Mouse (Mus musculus) small intestine, adult 2 months (tissue): ENCODE results near the gene Tmem169. TPM values are rescaled to one million over a fixed set of nuclear protein-coding genes. Genes with fewer than 3 reads are reported as not detected.
"Not testable (repeated sequence)": the region's sequence is repeated elsewhere in the genome, so short reads cannot be mapped to it uniquely, and the experiment has no call there.

ENCODE experiments used
- H3K27ac ChIP-seq: fragments of 200-500 bp; 2 replicates; pipeline ENCODE4 v1.5.1; 2012; ENCODE audit warnings: low read depth, low read length, control low read depth, inconsistent platforms; ENCODE audit not compliant: insufficient read depth
- H3K27me3 ChIP-seq: fragments of 200-500 bp; 2 replicates; pipeline ENCODE4 v1.6.1; 2012; ENCODE audit warnings: mild to moderate bottlenecking, moderate library complexity, low read length, inconsistent platforms; ENCODE audit not compliant: control insufficient read depth, insufficient read depth
- H3K36me3 ChIP-seq: fragments of 200-500 bp; 2 replicates; pipeline ENCODE4 v1.6.1; 2012; ENCODE audit warnings: mild to moderate bottlenecking, low read length, control low read depth, inconsistent platforms; ENCODE audit not compliant: control insufficient read depth, insufficient read depth
- H3K4me1 ChIP-seq: fragments of 200-500 bp; 2 replicates; pipeline ENCODE4 v1.6.1; 2012; ENCODE audit warnings: low read length, inconsistent platforms, mixed read lengths; ENCODE audit not compliant: control insufficient read depth, insufficient read depth, insufficient read length
- H3K4me3 ChIP-seq: fragments of 200-500 bp; 2 replicates; pipeline ENCODE4 v1.5.1; 2012; ENCODE audit warnings: low read depth, mild to moderate bottlenecking, control low read depth, inconsistent platforms, low read length, moderate library complexity
- CTCF ChIP-seq: fragments of 200-500 bp; IDR thresholded peaks from 2 replicates; pipeline ENCODE4 v1.5.1; 2012; ENCODE audit warnings: low read depth, mild to moderate bottlenecking, control low read depth, inconsistent platforms, low read length, moderate library complexity, mixed read lengths; ENCODE audit not compliant: insufficient replicate concordance, insufficient read length; ENCODE audit errors: extremely low read depth
- POLR2A ChIP-seq: fragments of 200-500 bp; IDR thresholded peaks from 2 replicates; pipeline ENCODE4 v1.6.1; 2012; ENCODE audit warnings: low read depth, mild to moderate bottlenecking, control low read depth, inconsistent platforms, low read length, moderate library complexity
- WGBS: fragments of 180-500 bp; shearing (Covaris S2); methylation state at CpG from one replicate; pipeline ENCODE4 v1.1.7; 2018; 5-methylcytosine and 5-hydroxymethylcytosine counted together
- polyA plus RNA-seq: library from polyadenylated mRNA; depleted of rRNA; stranded (reverse); fragments of >200 nt; gene quantifications from 2 replicates; pipeline ENCODE4 v1.2.3, GENCODE M21; 2012; rRNA removed

The Tmem169 gene
- polyA plus RNA-seq: 0.04 TPM in 1 of 2 replicates, not detected in the other

GRCm38 (mm10) chr1:72283992-72284485 is at the start of gene Tmem169, which contains the start of gene Pecr:
TSS of gene Tmem169 (plus strand) at chr1:72284369.
TSS of gene Pecr (minus strand) at chr1:72284314.
- TF ChIP-seq CTCF: no peak
- peak; percentile 35; the same call in 1 of the 2 replicates for TF ChIP-seq POLR2A
- Histone ChIP-seq H3K27me3 (no peaks in the 10 kb centered on the region), H3K27ac (peak within 1 kb of the TSS; percentile 50; the same call in 1 of the 2 replicates), H3K4me3 (peak within 1 kb of the TSS; percentile 90), H3K36me3 (no peaks in the 10 kb centered on the region), H3K4me1 (peaks cover 4% of the 10 kb centered on the region)
- 1% methylated on average over 30 of the region's 30 CpGs for WGBS

- H3K36me3 ChIP-seq, H3K4me1 ChIP-seq, H3K27me3 ChIP-seq: not testable (repeated sequence)
- Histone ChIP-seq H3K4me3 (peak overlapping the region; percentile 69), H3K27ac (peak overlapping the region; percentile 60)
- WGBS: under 1% methylated on average over 37 of the region's 50 CpGs
Measured at GRCm38 (mm10) chr1:72236363-72237006, 47.7 kb upstream of the Tmem169 start.

- Histone ChIP-seq H3K4me1 (no peaks in the 10 kb centered on the region), H3K4me3 (no peak overlapping the region), H3K36me3 (no peaks in the 10 kb centered on the region), H3K27ac (no peak overlapping the region), H3K27me3 (no peaks in the 10 kb centered on the region)
- TF ChIP-seq CTCF (no peak), POLR2A (no peak)
- 4% methylated on average over 13 of the region's 13 CpGs for WGBS
Measured at GRCm38 (mm10) chr1:72237007-72237775, 47.0 kb upstream of the Tmem169 start.

- H3K36me3 ChIP-seq: no peaks in the 10 kb centered on the region
- no peaks in the 10 kb centered on the region for H3K27me3 ChIP-seq
- 72% methylated on average over 10 of the region's 10 CpGs for WGBS
- H3K4me3 ChIP-seq: no peak overlapping the region
- H3K27ac ChIP-seq: no peak overlapping the region
- TF ChIP-seq CTCF (no peak), POLR2A (no peak)
- no peaks in the 10 kb centered on the region for H3K4me1 ChIP-seq
Measured at GRCm38 (mm10) chr1:72238016-72238580, 46.1 kb upstream of the Tmem169 start.

- 81% methylated on average over 3 of the region's 3 CpGs for WGBS
- H3K4me1 ChIP-seq, H3K27me3 ChIP-seq, H3K36me3 ChIP-seq, H3K27ac ChIP-seq, H3K4me3 ChIP-seq: not testable (repeated sequence)
Measured at GRCm38 (mm10) chr1:72239113-72239512, 45.1 kb upstream of the Tmem169 start.

- TF ChIP-seq CTCF: no peak
- no peak for TF ChIP-seq POLR2A
- no peak overlapping the region for H3K27ac ChIP-seq
- H3K4me1 ChIP-seq: no peaks in the 10 kb centered on the region
- H3K27me3 ChIP-seq: no peaks in the 10 kb centered on the region
- no peaks in the 10 kb centered on the region for H3K36me3 ChIP-seq
- WGBS: 81% methylated on average over 5 of the region's 5 CpGs
- no peak overlapping the region for H3K4me3 ChIP-seq
Measured at GRCm38 (mm10) chr1:72242581-72243143, 41.5 kb upstream of the Tmem169 start.

GRCm38 (mm10) chr1:72243656-72244316 is 40.4 kb upstream of the Tmem169 start:
- Histone ChIP-seq H3K4me3 (peak overlapping the region; percentile 65), H3K36me3 (no peaks in the 10 kb centered on the region), H3K27ac (peak overlapping the region; percentile 93), H3K4me1 (no peaks in the 10 kb centered on the region), H3K27me3 (no peaks in the 10 kb centered on the region)
- WGBS: under 1% methylated on average over 46 of the region's 47 CpGs
- TF ChIP-seq POLR2A: peak; percentile 70; the same call in 1 of the 2 replicates
- TF ChIP-seq CTCF: no peak
